Mouse (Mus musculus): Measurements from ENCODE around the gene Gtf3c4.

DNA sequence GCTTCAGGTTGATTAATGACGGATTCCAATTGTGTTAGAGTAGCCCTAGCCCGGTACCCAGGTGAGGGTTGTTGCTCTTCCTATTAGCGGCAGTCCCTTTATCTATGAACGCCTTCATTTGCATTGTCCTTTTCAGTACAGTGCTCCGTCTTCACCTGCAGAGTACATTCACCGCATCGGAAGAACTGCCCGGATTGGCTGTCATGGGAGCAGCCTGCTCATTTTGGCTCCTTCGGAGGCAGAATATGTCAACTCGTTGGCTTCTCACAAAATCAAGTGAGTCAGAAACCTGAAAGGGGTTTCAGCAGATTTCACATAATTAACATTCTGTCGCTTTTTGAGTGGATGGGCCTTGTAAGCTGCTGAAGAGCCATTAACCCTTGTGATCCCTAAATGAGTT, 35.4 kb upstream of the Gtf3c4 start:
- TF ChIP-seq POLR2A (IDR thresholded peaks at IDR 0.05; ENCODE audit: low read depth, low read length) (no peak), CTCF (IDR thresholded peaks at IDR 0.05; ENCODE audit: extremely low read depth, insufficient read length, insufficient replicate concordance, low read depth, low read length) (no peak)
